Mouse (Mus musculus) stomach, embryonic 14.5 days (tissue): ENCODE results near the gene Hlcs. TPM values are rescaled to one million over a fixed set of nuclear protein-coding genes. Genes with fewer than 3 reads are reported as not detected.

Experiments used
- ATAC-seq: fragments of 200-750 bp; cut with Nextera tagmentation; 2 replicates; pipeline ENCODE4 v1.8.0; 2017; ENCODE audit warnings: low read depth, moderate TSS enrichment; ENCODE audit not compliant: insufficient number of reproducible peaks, insufficient read depth, low FRiP score
- H3K27ac ChIP-seq: fragments of 300-500 bp; sonication (generic); 2 replicates; pipeline ENCODE4 v1.5.1; 2014; ENCODE audit warnings: mild to moderate bottlenecking, low read length, moderate library complexity, mixed read lengths
- H3K27me3 ChIP-seq: fragments of 300-500 bp; sonication (generic); 2 replicates; pipeline ENCODE4 v1.6.1; 2014; ENCODE audit warnings: low read length, control low read depth, mixed read lengths; ENCODE audit not compliant: control insufficient read depth, insufficient read depth
- H3K36me3 ChIP-seq: fragments of 300-500 bp; sonication (generic); 2 replicates; pipeline ENCODE4 v1.6.1; 2014; ENCODE audit warnings: mild to moderate bottlenecking, control low read depth, low read length, moderate library complexity, mixed read lengths; ENCODE audit not compliant: control insufficient read depth, insufficient read depth
- H3K4me1 ChIP-seq: fragments of 300-500 bp; sonication (generic); 2 replicates; pipeline ENCODE4 v1.6.1; 2014; ENCODE audit warnings: low read length, control low read depth, mixed read lengths; ENCODE audit not compliant: control insufficient read depth, insufficient read depth
- H3K4me2 ChIP-seq: fragments of 300-500 bp; sonication (generic); replicated peaks from 2 replicates; pipeline ENCODE4 v1.6.1; 2014; ENCODE audit warnings: low read depth, low read length, control low read depth
- H3K4me3 ChIP-seq: fragments of 300-500 bp; sonication (generic); 2 replicates; pipeline ENCODE4 v1.5.1; 2014; ENCODE audit warnings: low read depth, low read length, control low read depth
- H3K9ac ChIP-seq: fragments of 300-500 bp; sonication (generic); replicated peaks from 2 replicates; pipeline ENCODE4 v1.6.1; 2014; ENCODE audit warnings: low read depth, mild to moderate bottlenecking, control low read depth, low read length, moderate library complexity, mixed read lengths
- H3K9me3 ChIP-seq: fragments of 300-500 bp; sonication (generic); 2 replicates; pipeline ENCODE4 v1.6.1; 2016; ENCODE audit warnings: low read depth, low read length, control low read depth; ENCODE audit not compliant: control insufficient read depth
- WGBS: fragments of 180-500 bp; shearing (Covaris S2); extraction: QIAGEN DNeasy Blood & Tissue Kit; methylation state at CpG from one replicate; pipeline ENCODE4 v1.1.7; 2014; 5-methylcytosine and 5-hydroxymethylcytosine counted together
- polyA plus RNA-seq: library from polyadenylated mRNA; unstranded; fragments of >200 nt; fragmentation: Nextera tagmentation; extraction: Ambion mirVana; gene quantifications from 2 replicates; pipeline ENCODE4 v1.2.1, GENCODE M21; 2014

The Hlcs gene
- polyA plus RNA-seq, 1 experiment from 2014 or later: 10.8 TPM

- ATAC-seq: no peak
- Histone ChIP-seq H3K9me3 (no peaks in the 10 kb centered on the region), H3K4me2 (peak overlapping the region; percentile 72), H3K27me3 (peaks cover 62% of the 10 kb centered on the region), H3K27ac (no peak overlapping the region), H3K36me3 (no peaks in the 10 kb centered on the region), H3K4me1 (peaks cover 8% of the 10 kb centered on the region), H3K4me3 (peak overlapping the region; percentile 39), H3K9ac (peak overlapping the region; percentile 14; the same call in 1 of the 2 replicates)
- WGBS: 1% methylated on average over 57 of the region's 57 CpGs
Observed at GRCm38 (mm10) chr16:94085603-94086285, 227.6 kb downstream of the Hlcs start.

DNA sequence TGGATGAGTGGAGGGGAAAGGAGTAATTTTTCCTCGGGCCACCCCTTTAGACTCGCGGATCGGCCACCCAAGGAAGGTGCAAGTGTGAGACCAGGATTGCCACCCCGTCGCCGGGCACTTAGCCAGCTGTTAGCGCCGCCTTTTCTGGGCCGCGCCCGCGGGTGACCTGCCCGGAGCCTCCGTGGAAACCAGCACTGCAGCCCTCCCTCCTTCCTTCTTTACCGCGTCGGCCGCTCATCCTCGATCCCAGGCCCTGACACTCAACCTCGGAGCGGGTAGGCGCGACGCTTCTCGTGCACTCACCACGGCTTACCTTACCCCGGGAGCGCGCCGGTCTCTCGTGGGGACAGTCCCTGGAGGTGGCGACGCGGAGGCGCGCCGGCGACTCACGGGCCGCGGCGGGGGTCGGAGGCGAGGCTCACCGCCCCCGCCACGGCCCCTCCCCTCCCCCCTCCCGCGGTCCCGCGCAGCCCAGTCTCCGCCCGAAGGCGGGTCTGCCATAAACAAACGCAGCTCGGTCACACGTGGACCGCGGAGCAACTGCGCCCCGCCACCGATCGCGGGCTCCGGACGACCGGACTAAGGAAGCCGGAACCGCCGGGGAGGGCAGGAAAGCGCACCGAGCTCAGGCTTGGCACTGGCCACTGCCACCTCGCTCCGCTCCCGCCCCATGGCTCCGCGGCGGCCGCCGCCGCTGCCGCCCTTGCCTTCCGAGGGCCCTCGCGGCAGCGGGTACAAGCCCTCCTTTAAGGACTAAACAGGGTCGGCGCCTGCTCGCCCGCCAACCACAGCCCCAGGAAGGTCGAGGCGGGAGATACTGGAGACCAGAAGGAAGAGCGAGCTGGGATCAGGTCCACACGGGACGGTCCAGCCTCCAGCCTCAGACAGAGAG lies 228.4 kb downstream of the Hlcs start, which contains the start of gene Sim2:
Gene Sim2, plus strand, starts transcription at position 221 of the 892 bp plus-strand sequence.
- peaks cover 8% of the 10 kb centered on the region for H3K4me1 ChIP-seq
- 2% methylated on average over 87 of the region's 96 CpGs for WGBS
- no peak; the same call in 1 of the 2 replicates for ATAC-seq
- H3K9ac ChIP-seq: peak within 1 kb of the TSS; percentile 14; the same call in 1 of the 2 replicates
- H3K27me3 ChIP-seq: peaks cover 62% of the 10 kb centered on the region
- no peaks in the 10 kb centered on the region for H3K9me3 ChIP-seq
- H3K27ac ChIP-seq: no peak within 1 kb of the TSS
- H3K4me2 ChIP-seq: peak within 1 kb of the TSS; percentile 72
- H3K4me3 ChIP-seq: peak within 1 kb of the TSS; percentile 39
- no peaks in the 10 kb centered on the region for H3K36me3 ChIP-seq

GRCm38 (mm10) chr16:94083848-94084525 lies 229.4 kb downstream of the Hlcs start:
- 3% methylated on average over 41 of the region's 41 CpGs for WGBS
- no peaks in the 10 kb centered on the region for H3K36me3 ChIP-seq
- no peak overlapping the region for H3K9ac ChIP-seq
- peaks cover 8% of the 10 kb centered on the region for H3K4me1 ChIP-seq
- no peak overlapping the region for H3K27ac ChIP-seq
- ATAC-seq: no peak
- H3K4me3 ChIP-seq: no peak overlapping the region
- no peaks in the 10 kb centered on the region for H3K9me3 ChIP-seq
- peaks cover 62% of the 10 kb centered on the region for H3K27me3 ChIP-seq
- H3K4me2 ChIP-seq: no peak overlapping the region

GRCm38 (mm10) chr16:94082960-94083847 lies 230.2 kb downstream of the Hlcs start:
- H3K27ac ChIP-seq: no peak overlapping the region
- H3K4me3 ChIP-seq: no peak overlapping the region
- H3K9me3 ChIP-seq: no peaks in the 10 kb centered on the region
- peaks cover 58% of the 10 kb centered on the region for H3K27me3 ChIP-seq
- ATAC-seq: no peak
- no peak overlapping the region for H3K9ac ChIP-seq
- no peak overlapping the region for H3K4me2 ChIP-seq
- H3K4me1 ChIP-seq: peaks cover 8% of the 10 kb centered on the region
- WGBS: 7% methylated on average over 46 of the region's 46 CpGs
- no peaks in the 10 kb centered on the region for H3K36me3 ChIP-seq

GRCm38 (mm10) chr16:94081996-94082708 lies 231.2 kb downstream of the Hlcs start:
- Histone ChIP-seq H3K4me1 (peaks cover 8% of the 10 kb centered on the region), H3K36me3 (no peaks in the 10 kb centered on the region), H3K9me3 (no peaks in the 10 kb centered on the region), H3K27me3 (peaks cover 63% of the 10 kb centered on the region), H3K27ac (no peak overlapping the region), H3K4me2 (no peak overlapping the region), H3K4me3 (no peak overlapping the region), H3K9ac (no peak overlapping the region)
- WGBS: 27% methylated on average over 8 of the region's 8 CpGs
- ATAC-seq: no peak

DNA sequence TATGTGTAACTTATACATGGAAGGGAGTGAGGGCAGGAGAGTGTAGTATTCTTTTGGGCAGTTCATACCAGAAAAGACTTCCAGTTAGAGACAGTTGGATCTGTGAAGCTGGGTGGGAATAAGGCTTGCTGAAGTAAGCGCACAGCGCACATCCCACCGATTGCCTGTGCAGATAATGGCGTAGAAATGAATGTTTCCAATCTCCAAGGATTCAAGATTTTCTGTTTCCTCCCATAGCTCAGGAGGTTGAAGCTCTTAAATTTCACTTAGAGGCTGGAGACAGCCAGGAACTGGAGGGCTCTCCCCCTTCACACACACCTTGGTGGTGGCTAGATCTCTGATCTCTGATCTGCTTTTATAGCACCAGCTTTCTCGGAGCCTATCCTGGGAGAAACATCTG lies 231.8 kb downstream of the Hlcs start:
- H3K4me2 ChIP-seq: no peak overlapping the region
- H3K4me3 ChIP-seq: no peak overlapping the region
- peaks cover 63% of the 10 kb centered on the region for H3K27me3 ChIP-seq
- no peaks in the 10 kb centered on the region for H3K9me3 ChIP-seq
- no peak for ATAC-seq
- no peaks in the 10 kb centered on the region for H3K36me3 ChIP-seq
- peaks cover 8% of the 10 kb centered on the region for H3K4me1 ChIP-seq
- H3K27ac ChIP-seq: no peak overlapping the region
- H3K9ac ChIP-seq: no peak overlapping the region
- WGBS: 28% methylated on average over 5 of the region's 5 CpGs

DNA sequence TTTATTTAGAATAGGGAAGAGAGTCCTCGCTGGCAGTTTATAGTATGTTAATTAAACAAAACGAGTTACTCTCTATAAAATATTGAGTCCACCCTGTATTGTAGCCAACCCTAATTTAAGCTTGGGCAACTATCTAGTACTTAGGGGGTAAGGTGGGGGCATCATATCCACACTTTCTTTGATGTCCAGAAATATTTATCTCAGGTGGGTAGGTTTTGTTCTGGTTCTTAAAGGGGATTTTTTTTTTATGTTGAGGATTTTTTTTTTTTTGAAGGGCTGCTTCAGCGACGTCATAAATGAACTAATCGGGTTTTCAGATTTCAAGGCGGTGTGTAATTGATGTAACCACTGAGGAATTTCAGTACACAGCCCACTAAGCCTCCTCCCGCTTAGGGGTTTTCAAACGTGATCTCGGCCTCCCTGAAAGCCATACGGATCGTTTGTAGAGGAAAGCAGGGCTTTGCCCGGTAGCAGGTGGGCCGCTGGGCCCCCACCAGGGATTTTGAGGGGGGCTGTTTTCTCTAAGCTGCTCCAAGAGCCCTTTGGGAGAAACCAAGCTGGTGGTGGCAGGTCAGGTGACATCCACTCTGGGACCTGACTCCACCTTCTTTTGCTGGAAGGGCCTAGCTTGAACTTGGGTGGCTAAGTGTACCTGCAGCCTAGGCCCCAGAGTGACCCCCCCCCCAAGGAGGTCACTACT lies 233.4 kb downstream of the Hlcs start:
- no peak overlapping the region for H3K4me2 ChIP-seq
- H3K27me3 ChIP-seq: peaks cover 66% of the 10 kb centered on the region
- no peak overlapping the region for H3K9ac ChIP-seq
- WGBS: 8% methylated on average over 13 of the region's 13 CpGs
- no peak overlapping the region for H3K4me3 ChIP-seq
- no peak for ATAC-seq
- H3K9me3 ChIP-seq: no peaks in the 10 kb centered on the region
- H3K36me3 ChIP-seq: no peaks in the 10 kb centered on the region
- H3K27ac ChIP-seq: no peak overlapping the region
- peaks cover 3% of the 10 kb centered on the region; the same call in 1 of the 2 replicates for H3K4me1 ChIP-seq
